Comparison of ENCODE assay signal across 8 mouse cellular contexts in genomic region chr5:124729662-124730206, GRCm38 (mm10). TPM values are rescaled to one million over a fixed set of nuclear protein-coding genes. Genes with fewer than 3 reads are reported as not detected.
A peak's percentile ranks its signal among the peaks of the same experiment; 100 is the strongest.
DNase-seq lines count a peak whose midpoint lies in the region; ATAC-seq and TF ChIP-seq lines count a peak whose summit lies in the region.

No protein-coding gene starts in this region.

- WGBS in heart, embryonic 15.5 days: 14% methylated on average over 21 of the region's 21 CpGs
- 11% methylated on average over 17 of the region's 21 CpGs for WGBS in embryonic facial prominence, embryonic 14.5 days
- WGBS in kidney, postnatal 0 days: 7% methylated on average over 21 of the region's 21 CpGs
- WGBS in midbrain, postnatal 0 days: 15% methylated on average over 20 of the region's 21 CpGs

- H3K27me3 ChIP-seq in heart, embryonic 15.5 days: no peaks in the 10 kb centered on the region
- no peaks in the 10 kb centered on the region for H3K27me3 ChIP-seq in embryonic facial prominence, embryonic 14.5 days (replicated peaks; ENCODE audit: control insufficient read depth, insufficient read depth, low read length)
- no peaks in the 10 kb centered on the region for H3K27me3 ChIP-seq in kidney, postnatal 0 days (ENCODE audit: insufficient read depth, low read length)
- H3K27me3 ChIP-seq in midbrain, postnatal 0 days (ENCODE audit: insufficient read depth, low read length): no peaks in the 10 kb centered on the region

- no peak for ATAC-seq in heart, embryonic 15.5 days (replicated peaks; ENCODE audit: insufficient number of reproducible peaks, insufficient read depth, low FRiP score, low read depth)
- no peak for ATAC-seq in embryonic facial prominence, embryonic 14.5 days (ENCODE audit: low read depth)
- 0 out of 2 replicates have a peak, but pooled peaks have one; percentile 29 for ATAC-seq in kidney, postnatal 0 days (replicated peaks; ENCODE audit: low FRiP score, low read depth)
- ATAC-seq in midbrain, postnatal 0 days (ENCODE audit: low FRiP score): no peak

- TF ChIP-seq CTCF in kidney, postnatal 0 days (IDR thresholded peaks at IDR 0.05; ENCODE audit: low read depth): no peak
- no peak for TF ChIP-seq CTCF in midbrain, postnatal 0 days (IDR thresholded peaks at IDR 0.05)

- H3K9me3 ChIP-seq in heart, embryonic 15.5 days (replicated peaks): no peaks in the 10 kb centered on the region
- H3K9me3 ChIP-seq in embryonic facial prominence, embryonic 14.5 days (ENCODE audit: control insufficient read depth, low read length): no peaks in the 10 kb centered on the region
- no peaks in the 10 kb centered on the region for H3K9me3 ChIP-seq in kidney, postnatal 0 days (replicated peaks; ENCODE audit: low read length)
- H3K9me3 ChIP-seq in midbrain, postnatal 0 days (ENCODE audit: low read length): no peaks in the 10 kb centered on the region

- H3K36me3 ChIP-seq in heart, embryonic 15.5 days: no peaks in the 10 kb centered on the region
- no peaks in the 10 kb centered on the region for H3K36me3 ChIP-seq in embryonic facial prominence, embryonic 14.5 days (ENCODE audit: control insufficient read depth, insufficient read depth, low read length)
- H3K36me3 ChIP-seq in kidney, postnatal 0 days (ENCODE audit: insufficient read depth, low read length): no peaks in the 10 kb centered on the region
- H3K36me3 ChIP-seq in midbrain, postnatal 0 days (ENCODE audit: insufficient read depth, low read length): no peaks in the 10 kb centered on the region

- H3K27ac ChIP-seq in heart, embryonic 15.5 days: no peak overlapping the region
- no peak overlapping the region for H3K27ac ChIP-seq in embryonic facial prominence, embryonic 14.5 days (replicated peaks; ENCODE audit: low read depth, low read length)
- H3K27ac ChIP-seq in kidney, postnatal 0 days: no peak overlapping the region
- no peak overlapping the region for H3K27ac ChIP-seq in midbrain, postnatal 0 days (ENCODE audit: low read depth, low read length)

- no peak for DNase-seq in heart, postnatal 36 days
- no peak for DNase-seq in embryonic facial prominence, embryonic 14.5 days (ENCODE audit: low spot score)
- DNase-seq in kidney, postnatal 0 days (ENCODE audit: low spot score): peak; percentile 44
- DNase-seq in midbrain, postnatal 0 days (ENCODE audit: low spot score): no peak
- DNase-seq in spleen, postnatal 14 days (ENCODE audit: low spot score in 2 of 2): no peak
- DNase-seq in right cerebral cortex, postnatal 14 days: no peak
- no peak for DNase-seq in MN1 (ENCODE audit: low spot score)

- H3K4me3 ChIP-seq in heart, embryonic 15.5 days: peak overlapping the region; percentile 30
- H3K4me3 ChIP-seq in embryonic facial prominence, embryonic 14.5 days (ENCODE audit: low read depth, low read length): peak overlapping the region; percentile 29
- H3K4me3 ChIP-seq in kidney, postnatal 0 days (replicated peaks; ENCODE audit: low read depth, low read length): peak overlapping the region; percentile 22
- H3K4me3 ChIP-seq in midbrain, postnatal 0 days (ENCODE audit: low read depth, low read length): peak overlapping the region; percentile 18; the same call in 1 of the 2 replicates

- H3K4me1 ChIP-seq in heart, embryonic 15.5 days (replicated peaks): no peaks in the 10 kb centered on the region; the same call in 1 of the 2 replicates
- H3K4me1 ChIP-seq in embryonic facial prominence, embryonic 14.5 days (ENCODE audit: control insufficient read depth, insufficient read depth, low read length): no peaks in the 10 kb centered on the region; the same call in 1 of the 2 replicates
- no peaks in the 10 kb centered on the region for H3K4me1 ChIP-seq in kidney, postnatal 0 days (replicated peaks; ENCODE audit: insufficient read depth, low read length)
- H3K4me1 ChIP-seq in midbrain, postnatal 0 days (ENCODE audit: insufficient read depth, low read length): no peaks in the 10 kb centered on the region

- intact Hi-C loops in heart, postnatal 36 days (cut with DNase I): no loop called here

- peak overlapping the region; percentile 59 for H3K4me2 ChIP-seq in heart, embryonic 15.5 days
- peak overlapping the region; percentile 57 for H3K4me2 ChIP-seq in embryonic facial prominence, embryonic 14.5 days (ENCODE audit: low read depth, low read length)
- H3K4me2 ChIP-seq in kidney, postnatal 0 days (ENCODE audit: low read length): peak overlapping the region; percentile 55
- H3K4me2 ChIP-seq in midbrain, postnatal 0 days (ENCODE audit: low read depth, low read length, poor library complexity, severe bottlenecking): peak overlapping the region; percentile 38

- no peak overlapping the region for H3K9ac ChIP-seq in heart, embryonic 15.5 days
- peak overlapping the region; percentile 46 for H3K9ac ChIP-seq in embryonic facial prominence, embryonic 14.5 days (ENCODE audit: low read depth, low read length)
- no peak overlapping the region for H3K9ac ChIP-seq in kidney, postnatal 0 days (ENCODE audit: low read depth, low read length)
- H3K9ac ChIP-seq in midbrain, postnatal 0 days (replicated peaks; ENCODE audit: low read length, poor library complexity, severe bottlenecking): no peak overlapping the region

RNA-seq across cellular contexts. Expression of gene Dnah10, which starts 4.8 kb away (rescaled TPM):
- polyA plus RNA-seq in heart, embryonic 15.5 days (2015; fragmentation: Nextera tagmentation; extraction: Ambion mirVana): 0.04 and 0.05 TPM in 2 replicates
- under 1 TPM in 1 of 2 experiments, not detected in 1; 0.06 TPM for total RNA-seq in heart, postnatal 36 days (2021)
- 0.25 and 0.39 TPM in 2 replicates for polyA plus RNA-seq in embryonic facial prominence, embryonic 14.5 days (2014; fragmentation: Nextera tagmentation; extraction: Ambion mirVana)
- 0.11 and 0.19 TPM in 2 replicates for polyA plus RNA-seq in kidney, postnatal 0 days (2015; fragmentation: Nextera tagmentation; extraction: Ambion mirVana)
- total RNA-seq in midbrain, postnatal 0 days (2014; rRNA removed): 0.85 and 1.8 TPM in 2 replicates
- polyA plus RNA-seq in midbrain, postnatal 0 days (2015; fragmentation: Nextera tagmentation; extraction: Ambion mirVana): 0.19 and 0.20 TPM in 2 replicates
